Mouse (Mus musculus): Measurements from ENCODE around the gene Zc3h12a. TPM values are rescaled to one million over a fixed set of nuclear protein-coding genes. Genes with fewer than 3 reads are reported as not detected.
A peak's percentile ranks its signal among the peaks of the same experiment; 100 is the strongest.

Zc3h12a gene
- polyA plus RNA-seq, 1 experiment from 2014 or later, result 0.31 TPM

- Histone ChIP-seq H3K36me3 (replicated peaks; ENCODE audit: control insufficient read depth, insufficient read depth, low read depth, low read length) (no peaks in the 10 kb centered on the region), H3K27ac (replicated peaks; ENCODE audit: low read depth, low read length) (no peak overlapping the region), H3K9me3 (replicated peaks; ENCODE audit: control insufficient read depth, low read length) (no peaks in the 10 kb centered on the region), H3K4me3 (ENCODE audit: low read depth, low read length) (no peak overlapping the region), H3K27me3 (ENCODE audit: control insufficient read depth, insufficient read depth, low read length) (no peaks in the 10 kb centered on the region), H3K4me1 (ENCODE audit: control insufficient read depth, insufficient read depth, low read length) (no peaks in the 10 kb centered on the region), H3K9ac (replicated peaks; ENCODE audit: low read length) (no peak overlapping the region), H3K4me2 (ENCODE audit: low read depth, low read length) (no peak overlapping the region)
- 56% methylated on average over 7 of the region's 7 CpGs for WGBS
- ATAC-seq (replicated peaks; ENCODE audit: insufficient number of reproducible peaks, low FRiP score, low TSS enrichment, low read depth) (no peak), DNase-seq (ENCODE audit: low spot score) (no peak)
Observed at GRCm38 (mm10) chr4:125138321-125138720, 10.7 kb upstream of the Zc3h12a start.

- Histone ChIP-seq H3K9me3 (replicated peaks; ENCODE audit: control insufficient read depth, low read length) (no peaks in the 10 kb centered on the region), H3K4me1 (ENCODE audit: control insufficient read depth, insufficient read depth, low read length) (no peaks in the 10 kb centered on the region), H3K4me3 (ENCODE audit: low read depth, low read length) (no peak overlapping the region), H3K4me2 (ENCODE audit: low read depth, low read length) (no peak overlapping the region), H3K36me3 (replicated peaks; ENCODE audit: control insufficient read depth, insufficient read depth, low read depth, low read length) (no peaks in the 10 kb centered on the region), H3K27ac (replicated peaks; ENCODE audit: low read depth, low read length) (no peak overlapping the region), H3K9ac (replicated peaks; ENCODE audit: low read length) (no peak overlapping the region), H3K27me3 (ENCODE audit: control insufficient read depth, insufficient read depth, low read length) (no peaks in the 10 kb centered on the region)
- ATAC-seq (replicated peaks; ENCODE audit: insufficient number of reproducible peaks, low FRiP score, low TSS enrichment, low read depth) (no peak), DNase-seq (ENCODE audit: low spot score) (no peak)
- 48% methylated on average over 12 of the region's 12 CpGs for WGBS
Observed at GRCm38 (mm10) chr4:125136303-125136888, 8.8 kb upstream of the Zc3h12a start.

- Histone ChIP-seq H3K9me3 (replicated peaks; ENCODE audit: control insufficient read depth, low read length) (no peaks in the 10 kb centered on the region), H3K36me3 (replicated peaks; ENCODE audit: control insufficient read depth, insufficient read depth, low read depth, low read length) (no peaks in the 10 kb centered on the region), H3K4me2 (ENCODE audit: low read depth, low read length) (no peak overlapping the region), H3K4me1 (ENCODE audit: control insufficient read depth, insufficient read depth, low read length) (no peaks in the 10 kb centered on the region), H3K27me3 (ENCODE audit: control insufficient read depth, insufficient read depth, low read length) (no peaks in the 10 kb centered on the region), H3K4me3 (ENCODE audit: low read depth, low read length) (no peak overlapping the region), H3K27ac (replicated peaks; ENCODE audit: low read depth, low read length) (no peak overlapping the region), H3K9ac (replicated peaks; ENCODE audit: low read length) (no peak overlapping the region)
- 85% methylated on average over 10 of the region's 10 CpGs for WGBS
- ATAC-seq (replicated peaks; ENCODE audit: insufficient number of reproducible peaks, low FRiP score, low TSS enrichment, low read depth) (no peak), DNase-seq (ENCODE audit: low spot score) (no peak)
Observed at GRCm38 (mm10) chr4:125135076-125135855, 7.6 kb upstream of the Zc3h12a start.

GRCm38 (mm10) chr4:125134631-125135030 is 7.0 kb upstream of the Zc3h12a start:
- Histone ChIP-seq H3K4me2 (ENCODE audit: low read depth, low read length) (no peak overlapping the region), H3K27ac (replicated peaks; ENCODE audit: low read depth, low read length) (no peak overlapping the region), H3K27me3 (ENCODE audit: control insufficient read depth, insufficient read depth, low read length) (no peaks in the 10 kb centered on the region), H3K4me3 (ENCODE audit: low read depth, low read length) (no peak overlapping the region), H3K4me1 (ENCODE audit: control insufficient read depth, insufficient read depth, low read length) (no peaks in the 10 kb centered on the region), H3K9me3 (replicated peaks; ENCODE audit: control insufficient read depth, low read length) (no peaks in the 10 kb centered on the region), H3K9ac (replicated peaks; ENCODE audit: low read length) (no peak overlapping the region), H3K36me3 (replicated peaks; ENCODE audit: control insufficient read depth, insufficient read depth, low read depth, low read length) (no peaks in the 10 kb centered on the region)
- ATAC-seq (replicated peaks; ENCODE audit: insufficient number of reproducible peaks, low FRiP score, low TSS enrichment, low read depth) (no peak), DNase-seq (ENCODE audit: low spot score) (no peak)
- WGBS, result 82% methylated on average over 5 of the region's 5 CpGs

GRCm38 (mm10) chr4:125134192-125134591 is 6.6 kb upstream of the Zc3h12a start:
- Histone ChIP-seq H3K4me3 (ENCODE audit: low read depth, low read length) (no peak overlapping the region), H3K36me3 (replicated peaks; ENCODE audit: control insufficient read depth, insufficient read depth, low read depth, low read length) (no peaks in the 10 kb centered on the region), H3K9me3 (replicated peaks; ENCODE audit: control insufficient read depth, low read length) (no peaks in the 10 kb centered on the region), H3K27ac (replicated peaks; ENCODE audit: low read depth, low read length) (no peak overlapping the region), H3K4me2 (ENCODE audit: low read depth, low read length) (no peak overlapping the region), H3K4me1 (ENCODE audit: control insufficient read depth, insufficient read depth, low read length) (no peaks in the 10 kb centered on the region), H3K27me3 (ENCODE audit: control insufficient read depth, insufficient read depth, low read length) (no peaks in the 10 kb centered on the region), H3K9ac (replicated peaks; ENCODE audit: low read length) (no peak overlapping the region)
- ATAC-seq (replicated peaks; ENCODE audit: insufficient number of reproducible peaks, low FRiP score, low TSS enrichment, low read depth) (no peak), DNase-seq (ENCODE audit: low spot score) (no peak)
- WGBS, result 81% methylated on average over 4 of the region's 4 CpGs

GRCm38 (mm10) chr4:125132394-125132793 is 4.8 kb upstream of the Zc3h12a start:
- no peaks in the 10 kb centered on the region for H3K27me3 ChIP-seq (ENCODE audit: control insufficient read depth, insufficient read depth, low read length)
- H3K4me3 ChIP-seq (ENCODE audit: low read depth, low read length), result no peak overlapping the region
- 20% methylated on average over 5 of the region's 5 CpGs for WGBS
- no peaks in the 10 kb centered on the region for H3K4me1 ChIP-seq (ENCODE audit: control insufficient read depth, insufficient read depth, low read length)
- H3K9ac ChIP-seq (replicated peaks; ENCODE audit: low read length), result no peak overlapping the region
- H3K9me3 ChIP-seq (replicated peaks; ENCODE audit: control insufficient read depth, low read length), result no peaks in the 10 kb centered on the region
- no peaks in the 10 kb centered on the region for H3K36me3 ChIP-seq (replicated peaks; ENCODE audit: control insufficient read depth, insufficient read depth, low read depth, low read length)
- H3K27ac ChIP-seq (replicated peaks; ENCODE audit: low read depth, low read length), result no peak overlapping the region
- no peak overlapping the region for H3K4me2 ChIP-seq (ENCODE audit: low read depth, low read length)
- ATAC-seq (replicated peaks; ENCODE audit: insufficient number of reproducible peaks, low FRiP score, low TSS enrichment, low read depth) (no peak), DNase-seq (ENCODE audit: low spot score) (peak; percentile 78)

GRCm38 (mm10) chr4:125131493-125131892 is 3.9 kb upstream of the Zc3h12a start:
- Histone ChIP-seq H3K27ac (replicated peaks; ENCODE audit: low read depth, low read length) (no peak overlapping the region), H3K9me3 (replicated peaks; ENCODE audit: control insufficient read depth, low read length) (no peaks in the 10 kb centered on the region), H3K27me3 (ENCODE audit: control insufficient read depth, insufficient read depth, low read length) (no peaks in the 10 kb centered on the region; the same call in 1 of the 2 replicates), H3K9ac (replicated peaks; ENCODE audit: low read length) (no peak overlapping the region), H3K4me1 (ENCODE audit: control insufficient read depth, insufficient read depth, low read length) (no peaks in the 10 kb centered on the region), H3K36me3 (replicated peaks; ENCODE audit: control insufficient read depth, insufficient read depth, low read depth, low read length) (no peaks in the 10 kb centered on the region), H3K4me2 (ENCODE audit: low read depth, low read length) (no peak overlapping the region), H3K4me3 (ENCODE audit: low read depth, low read length) (no peak overlapping the region)
- ATAC-seq (replicated peaks; ENCODE audit: insufficient number of reproducible peaks, low FRiP score, low TSS enrichment, low read depth) (no peak), DNase-seq (ENCODE audit: low spot score) (no peak)
- 82% methylated on average over 4 of the region's 4 CpGs for WGBS

GRCm38 (mm10) chr4:125126761-125127160 is 879 bp downstream of the Zc3h12a start:
- Histone ChIP-seq H3K9ac (replicated peaks; ENCODE audit: low read length) (no peak overlapping the region), H3K27ac (replicated peaks; ENCODE audit: low read depth, low read length) (no peak overlapping the region), H3K4me1 (ENCODE audit: control insufficient read depth, insufficient read depth, low read length) (no peaks in the 10 kb centered on the region), H3K9me3 (replicated peaks; ENCODE audit: control insufficient read depth, low read length) (no peaks in the 10 kb centered on the region), H3K4me2 (ENCODE audit: low read depth, low read length) (peak overlapping the region; percentile 92; the same call in 1 of the 2 replicates), H3K4me3 (ENCODE audit: low read depth, low read length) (no peak overlapping the region; the same call in 1 of the 2 replicates), H3K27me3 (ENCODE audit: control insufficient read depth, insufficient read depth, low read length) (no peaks in the 10 kb centered on the region; the same call in 1 of the 2 replicates), H3K36me3 (replicated peaks; ENCODE audit: control insufficient read depth, insufficient read depth, low read depth, low read length) (no peaks in the 10 kb centered on the region)
- no peak for ATAC-seq (replicated peaks; ENCODE audit: insufficient number of reproducible peaks, low FRiP score, low TSS enrichment, low read depth)
- no peak for DNase-seq (ENCODE audit: low spot score)
- 71% methylated on average over 7 of the region's 7 CpGs for WGBS

All from embryonic facial prominence, embryonic 11.5 days (tissue).